Mouse (Mus musculus) thymus, adult 2 months (tissue): ENCODE data around the gene Strip2. TPM values are rescaled to one million over a fixed set of nuclear protein-coding genes. Genes with fewer than 3 reads are reported as not detected.

ENCODE experiments used
- DNase-seq: peaks from one replicate; pipeline ENCODE4 v3.0.0; 2021
- H3K27ac ChIP-seq: fragments of 200-500 bp; 2 replicates; pipeline ENCODE4 v1.5.1; 2012; ENCODE audit warnings: low read length, control low read depth; ENCODE audit not compliant: control insufficient read depth, insufficient read depth
- H3K27me3 ChIP-seq: fragments of 200-500 bp; 2 replicates; pipeline ENCODE4 v1.6.1; 2012; ENCODE audit warnings: mild to moderate bottlenecking, low read length, moderate library complexity, mixed read lengths; ENCODE audit not compliant: control insufficient read depth, insufficient read depth
- H3K36me3 ChIP-seq: fragments of 200-500 bp; 2 replicates; pipeline ENCODE4 v1.6.1; 2012; ENCODE audit warnings: mild to moderate bottlenecking, low read length, moderate library complexity; ENCODE audit not compliant: control insufficient read depth, insufficient read depth
- H3K4me1 ChIP-seq: fragments of 200-500 bp; replicated peaks from 2 replicates; pipeline ENCODE4 v1.6.1; 2012; ENCODE audit warnings: low read length; ENCODE audit not compliant: control insufficient read depth, insufficient read depth
- H3K4me3 ChIP-seq: fragments of 200-500 bp; 2 replicates; pipeline ENCODE4 v1.5.1; 2012; ENCODE audit warnings: mild to moderate bottlenecking, low read length, control low read depth, moderate library complexity; ENCODE audit not compliant: control insufficient read depth, insufficient read depth
- CTCF ChIP-seq: fragments of 200-500 bp; IDR thresholded peaks from 2 replicates; pipeline ENCODE4 v1.5.1; 2012; ENCODE audit warnings: mild to moderate bottlenecking, control low read depth, low read length, moderate library complexity, borderline replicate concordance; ENCODE audit not compliant: control insufficient read depth, poor library complexity, insufficient read depth; ENCODE audit errors: extremely low read depth
- POLR2A ChIP-seq: fragments of 200-500 bp; IDR thresholded peaks from 2 replicates; pipeline ENCODE4 v1.6.1; 2012; ENCODE audit warnings: mild to moderate bottlenecking, low read length, control low read depth, moderate library complexity; ENCODE audit not compliant: control insufficient read depth, poor library complexity, insufficient read depth; ENCODE audit errors: extremely low read depth
- WGBS: fragments of 180-500 bp; shearing (Covaris S2); methylation state at CpG from one replicate; pipeline ENCODE4 v1.1.7; 2018; 5-methylcytosine and 5-hydroxymethylcytosine counted together
- polyA plus RNA-seq: library from polyadenylated mRNA; depleted of rRNA; stranded (reverse); fragments of >200 nt; gene quantifications from 2 replicates; pipeline ENCODE4 v1.2.3, GENCODE M21; 2012

Gene Strip2
- polyA plus RNA-seq, 1 experiment, result 6.6 TPM

DNA sequence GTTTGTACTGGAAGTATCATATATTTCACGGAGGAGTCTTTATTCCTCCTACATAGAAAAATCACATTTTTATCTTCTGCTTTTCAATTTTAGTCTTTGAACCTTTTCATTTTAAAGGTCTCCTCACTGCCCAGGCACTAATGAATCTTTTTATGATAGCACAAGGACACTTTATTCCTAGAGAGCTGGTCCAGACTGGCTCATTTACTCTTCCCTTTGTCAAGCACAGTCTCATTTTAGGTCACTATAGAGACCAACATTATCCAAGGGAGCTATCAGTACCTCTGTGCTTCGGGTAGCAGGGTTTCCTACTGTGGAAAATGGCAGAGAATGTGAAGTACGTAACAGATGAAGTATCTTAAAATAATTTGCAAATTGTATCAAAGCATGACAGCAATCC is 41.9 kb downstream of the Strip2 start:
- no peak for TF ChIP-seq CTCF
- no peak for TF ChIP-seq POLR2A
- WGBS, result 94% methylated on average over 3 of the region's 3 CpGs
- H3K4me3 ChIP-seq, result no peak overlapping the region
- H3K27me3 ChIP-seq, result no peaks in the 10 kb centered on the region
- no peak for DNase-seq
- H3K36me3 ChIP-seq, result no peaks in the 10 kb centered on the region
- no peak overlapping the region for H3K27ac ChIP-seq
- H3K4me1 ChIP-seq, result no peaks in the 10 kb centered on the region

DNA sequence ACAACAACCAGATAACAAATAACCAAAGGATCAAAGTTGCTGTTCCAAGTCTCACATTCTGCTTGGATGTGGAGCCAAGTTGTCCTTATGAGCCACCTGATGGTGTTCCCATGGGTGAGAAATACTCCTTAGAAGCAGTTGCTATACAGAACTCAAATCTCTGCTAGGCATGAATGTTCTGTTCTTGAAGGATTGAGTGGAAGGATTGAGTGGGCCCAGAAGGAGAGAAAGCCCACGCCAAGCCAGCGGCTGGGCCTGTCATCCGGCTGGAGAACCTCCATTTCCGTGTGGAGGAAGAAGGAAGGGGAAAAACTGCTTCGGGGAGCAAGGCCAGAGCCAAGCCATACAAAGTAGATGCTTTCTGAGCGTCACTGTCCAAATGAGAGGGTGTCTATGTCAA is 44.3 kb downstream of the Strip2 start:
- no peaks in the 10 kb centered on the region for H3K27me3 ChIP-seq
- WGBS, result 95% methylated on average over 6 of the region's 6 CpGs
- no peak overlapping the region for H3K27ac ChIP-seq
- H3K36me3 ChIP-seq, result no peaks in the 10 kb centered on the region
- DNase-seq, result no peak
- TF ChIP-seq CTCF, result no peak
- no peak for TF ChIP-seq POLR2A
- H3K4me1 ChIP-seq, result no peaks in the 10 kb centered on the region
- H3K4me3 ChIP-seq, result no peak overlapping the region

DNA sequence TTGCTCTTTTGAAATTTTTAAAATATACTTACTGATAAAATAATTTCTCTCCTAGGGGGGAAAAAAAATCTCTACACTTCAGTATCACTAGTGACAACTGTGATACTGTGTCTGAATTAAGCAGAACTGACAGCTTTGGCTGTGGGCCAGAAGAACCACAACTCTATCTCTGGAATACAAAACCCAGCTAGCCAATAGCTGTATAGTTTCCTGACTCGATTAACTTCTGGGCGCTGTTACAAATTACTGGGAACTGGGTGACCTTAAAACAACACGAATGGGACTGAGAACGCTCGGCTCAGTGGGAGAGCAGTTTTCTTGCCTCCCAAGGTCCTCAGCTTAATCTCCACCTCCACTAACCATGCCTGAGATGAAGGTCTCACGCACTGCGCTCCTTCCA is 51.1 kb downstream of the Strip2 start:
- Histone ChIP-seq H3K4me1 (no peaks in the 10 kb centered on the region), H3K36me3 (no peaks in the 10 kb centered on the region), H3K4me3 (no peak overlapping the region), H3K27me3 (no peaks in the 10 kb centered on the region), H3K27ac (no peak overlapping the region)
- DNase-seq, result no peak
- 79% methylated on average over 7 of the region's 7 CpGs for WGBS
- TF ChIP-seq CTCF, result no peak
- no peak for TF ChIP-seq POLR2A

DNA sequence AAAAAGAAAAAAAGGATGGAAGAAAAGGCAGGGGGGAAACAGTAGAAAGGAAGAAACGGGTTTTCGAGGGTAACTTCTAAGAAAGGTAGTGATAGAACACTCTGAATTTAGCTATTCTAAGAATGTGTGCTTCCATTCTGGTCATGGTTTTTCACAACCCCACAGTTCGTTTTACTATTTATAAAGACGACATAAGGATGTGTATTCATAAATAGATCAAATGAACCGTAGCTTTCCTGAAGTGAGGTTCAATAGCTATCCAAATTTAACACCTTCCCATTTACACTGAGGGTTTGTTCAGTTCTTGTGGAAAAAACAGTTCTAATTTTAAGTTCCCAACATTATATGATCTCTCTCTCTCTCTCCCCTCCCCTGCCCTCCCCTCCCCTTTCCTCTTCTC is 56.5 kb downstream of the Strip2 start:
- no peak overlapping the region for H3K27ac ChIP-seq
- DNase-seq, result no peak
- H3K4me1 ChIP-seq, result no peaks in the 10 kb centered on the region
- TF ChIP-seq CTCF, result no peak
- no peak for TF ChIP-seq POLR2A
- WGBS, result 84% methylated on average over 5 of the region's 5 CpGs
- no peaks in the 10 kb centered on the region for H3K36me3 ChIP-seq
- H3K27me3 ChIP-seq, result no peaks in the 10 kb centered on the region
- H3K4me3 ChIP-seq, result no peak overlapping the region

DNA sequence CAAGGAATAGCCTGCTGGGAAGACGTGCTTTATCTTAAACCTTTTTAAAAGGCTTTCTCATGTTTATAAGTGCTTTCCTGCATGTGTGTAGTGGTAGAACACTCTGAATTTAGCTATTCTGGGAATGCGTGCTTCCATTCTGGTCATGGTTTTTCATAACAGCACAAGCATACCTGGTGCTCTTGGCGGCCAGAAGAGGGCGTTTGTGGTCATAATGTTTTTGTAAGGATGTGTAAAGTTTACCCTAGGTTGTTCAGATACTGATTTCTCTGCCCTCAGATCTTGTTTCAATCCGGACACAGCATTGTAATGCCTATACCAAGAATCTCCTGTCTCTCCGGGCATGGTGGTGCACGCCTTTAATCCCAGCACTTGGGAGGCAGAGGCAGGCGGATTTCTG is 58.0 kb downstream of the Strip2 start:
- H3K27ac ChIP-seq, result no peak overlapping the region
- no peak for DNase-seq
- 80% methylated on average over 8 of the region's 8 CpGs for WGBS
- no peaks in the 10 kb centered on the region for H3K4me1 ChIP-seq
- no peak overlapping the region for H3K4me3 ChIP-seq
- H3K27me3 ChIP-seq, result no peaks in the 10 kb centered on the region
- TF ChIP-seq CTCF (no peak), POLR2A (no peak)
- H3K36me3 ChIP-seq, result no peaks in the 10 kb centered on the region

DNA sequence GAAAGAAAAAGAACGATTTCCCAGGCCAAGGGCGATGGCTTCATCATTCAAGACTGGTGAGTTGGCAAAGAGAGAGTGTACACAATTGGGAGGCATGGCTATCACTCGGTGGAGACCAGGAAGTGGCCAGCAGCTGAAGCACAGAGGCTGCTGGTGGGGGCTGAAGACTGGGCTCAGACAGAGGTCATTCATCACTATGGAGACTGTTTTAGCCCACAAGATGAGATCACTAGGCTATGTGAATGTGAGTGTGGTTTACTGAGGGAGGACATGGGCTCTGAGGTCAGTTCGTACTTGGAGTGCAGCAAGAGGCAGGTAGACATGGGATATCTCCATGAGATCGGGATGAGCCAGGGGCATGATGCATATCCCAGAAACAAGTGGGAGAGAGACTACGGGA is 63.6 kb downstream of the Strip2 start:
- H3K27ac ChIP-seq, result no peak overlapping the region
- no peak overlapping the region for H3K4me3 ChIP-seq
- H3K36me3 ChIP-seq, result no peaks in the 10 kb centered on the region
- WGBS, result 91% methylated on average over 6 of the region's 6 CpGs
- H3K4me1 ChIP-seq, result no peaks in the 10 kb centered on the region
- no peaks in the 10 kb centered on the region for H3K27me3 ChIP-seq
- no peak for TF ChIP-seq POLR2A
- TF ChIP-seq CTCF, result no peak
- no peak for DNase-seq

DNA sequence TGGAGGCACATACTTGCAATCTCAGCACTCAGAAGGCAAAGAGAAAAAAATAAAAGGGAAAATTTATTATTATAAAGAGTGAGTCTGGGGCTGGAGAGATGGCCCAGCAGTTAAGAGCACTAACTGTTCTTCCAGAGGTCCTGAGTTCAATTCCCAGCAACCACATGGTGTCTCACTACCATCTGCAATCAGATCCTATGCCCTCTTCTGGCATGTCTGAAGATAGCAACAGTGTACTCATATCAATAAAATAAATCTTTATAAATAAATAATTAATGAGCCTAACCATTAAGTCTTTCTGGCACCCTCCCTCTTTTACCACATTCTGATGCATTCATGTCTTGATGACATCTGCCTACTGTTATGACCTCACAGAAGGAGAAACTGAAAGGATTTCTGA is 65.0 kb downstream of the Strip2 start:
- Histone ChIP-seq H3K27ac (no peak overlapping the region), H3K36me3 (no peaks in the 10 kb centered on the region), H3K4me1 (peaks cover 3% of the 10 kb centered on the region), H3K27me3 (no peaks in the 10 kb centered on the region), H3K4me3 (no peak overlapping the region)
- TF ChIP-seq CTCF, result no peak
- no peak for TF ChIP-seq POLR2A
- no peak for DNase-seq
